Mouse (Mus musculus) natural killer cell, adult 2 months (primary cell): ENCODE results near the gene Hgd.

Experiments
- DNase-seq, 2 experiments: peaks; one replicate each; pipeline ENCODE4 v3.0.0; 2022; ENCODE audit warnings: low spot score in 2 of 2

Gene Hgd

DNA sequence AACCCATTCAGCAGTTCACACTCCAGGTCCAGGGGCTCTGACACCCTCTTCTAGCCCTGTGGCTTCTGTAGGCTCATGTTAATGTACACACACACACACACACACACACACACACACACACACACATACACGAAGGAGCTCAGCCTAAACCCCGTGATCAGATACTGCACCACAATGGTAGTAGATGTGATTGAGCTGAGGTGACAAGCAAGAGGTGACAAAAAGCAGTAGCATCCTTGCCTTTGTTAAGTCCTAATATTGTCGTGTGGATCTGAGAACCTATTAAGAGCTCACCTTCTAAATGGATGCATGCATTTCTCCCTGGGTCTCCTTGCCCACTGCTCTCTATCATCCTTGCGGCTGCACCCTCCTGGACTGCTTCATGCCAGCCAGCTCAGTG is 698 bp downstream of the Hgd start:
- no peak for DNase-seq

DNA sequence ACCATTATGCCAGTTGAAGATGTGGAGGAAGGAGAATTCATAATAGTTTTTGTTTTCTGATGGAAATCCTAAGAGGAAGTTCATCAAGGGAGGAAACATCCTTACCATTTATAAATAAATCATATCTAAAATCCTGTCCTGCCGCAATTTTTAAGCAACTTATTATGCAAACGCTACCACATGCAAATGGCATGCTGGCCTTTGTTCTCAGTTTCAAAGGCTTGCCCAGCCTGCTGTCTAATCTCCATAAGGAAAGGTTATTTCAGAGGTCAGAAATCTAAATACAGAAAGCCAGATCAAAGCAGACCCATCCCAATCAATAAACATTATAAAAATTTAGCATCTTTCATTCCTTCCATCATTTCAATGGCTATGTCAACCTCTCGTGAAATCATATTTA is 1.9 kb downstream of the Hgd start:
- DNase-seq, result no peak

DNA sequence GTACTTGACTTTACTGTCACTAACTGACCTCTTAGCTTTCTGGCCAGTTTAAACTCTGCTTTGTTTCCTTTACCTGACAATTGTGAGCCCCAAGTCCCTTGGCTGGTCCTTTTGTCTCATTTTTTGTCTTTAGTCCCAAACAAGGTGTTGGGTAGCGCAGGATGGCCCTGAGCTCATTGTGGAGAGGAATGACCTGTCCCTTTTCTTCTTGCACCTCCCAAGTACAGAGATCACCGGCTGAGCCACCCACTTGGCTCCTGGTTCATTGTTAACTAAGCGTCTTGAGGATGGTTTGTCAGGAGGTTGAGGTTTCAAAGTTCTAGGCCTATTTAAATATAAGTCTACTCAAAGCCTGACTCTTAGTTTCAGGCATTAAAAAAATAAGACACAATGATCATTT is 3.4 kb downstream of the Hgd start:
- DNase-seq, result no peak

DNA sequence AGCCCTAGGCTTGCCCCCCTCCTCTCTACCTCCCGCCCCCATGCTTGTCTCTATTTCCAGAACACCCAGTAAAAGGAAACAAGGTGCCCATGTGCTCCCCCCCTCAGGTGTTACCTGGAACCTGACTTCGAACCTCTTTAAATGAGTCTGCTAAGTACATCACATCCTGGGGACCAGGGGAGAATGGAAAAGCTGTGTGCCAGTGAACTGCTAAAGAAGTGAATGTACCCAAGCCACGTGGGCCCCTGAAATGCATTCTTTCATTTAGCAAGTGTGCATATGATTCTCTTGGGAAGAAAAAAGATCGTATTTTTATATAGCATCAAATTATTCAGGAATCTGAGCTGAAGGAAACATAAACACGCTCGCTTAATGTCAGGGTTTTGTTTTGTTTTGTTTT is 3.8 kb downstream of the Hgd start:
- DNase-seq, result no peak

DNA sequence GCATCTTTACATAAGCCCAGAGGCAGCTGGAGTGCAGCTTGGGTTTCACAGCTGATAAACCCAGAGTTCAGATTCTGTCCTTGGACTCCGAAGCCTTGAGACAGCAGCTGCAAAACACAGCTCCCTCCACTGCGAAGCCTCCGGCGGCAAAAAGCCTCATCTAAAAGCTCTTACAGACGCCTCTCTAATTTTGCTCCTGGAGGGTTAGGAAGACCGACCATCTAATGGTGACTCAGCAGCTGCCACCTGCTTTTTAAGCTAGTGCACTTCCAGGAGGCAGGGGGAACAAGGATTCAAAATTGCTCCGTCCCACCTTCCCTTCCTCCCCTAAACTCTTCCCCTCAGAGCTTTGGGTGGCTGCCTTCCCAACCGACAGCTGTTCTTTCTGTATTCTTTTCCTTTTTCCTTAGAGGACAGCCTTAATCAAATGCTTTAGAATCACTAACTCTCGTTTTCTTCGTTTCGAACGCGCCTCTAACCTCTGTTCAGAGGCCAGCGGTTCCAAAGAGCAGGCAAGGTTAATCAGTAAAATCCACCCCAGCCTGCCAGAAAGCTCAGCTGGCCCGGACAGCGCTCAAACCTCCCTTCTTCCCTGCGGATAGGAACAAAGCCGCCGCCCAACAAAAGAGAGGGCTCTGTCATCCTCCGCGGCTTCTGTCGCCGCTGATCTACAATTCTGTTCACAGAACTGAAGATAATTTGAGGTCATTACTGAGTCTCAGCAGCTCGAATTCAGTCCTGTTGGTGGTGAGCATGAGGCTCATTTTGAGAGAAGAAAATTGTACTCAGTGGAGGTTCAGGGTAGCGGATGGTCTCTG is 4.5 kb downstream of the Hgd start:
- no peak for DNase-seq

DNA sequence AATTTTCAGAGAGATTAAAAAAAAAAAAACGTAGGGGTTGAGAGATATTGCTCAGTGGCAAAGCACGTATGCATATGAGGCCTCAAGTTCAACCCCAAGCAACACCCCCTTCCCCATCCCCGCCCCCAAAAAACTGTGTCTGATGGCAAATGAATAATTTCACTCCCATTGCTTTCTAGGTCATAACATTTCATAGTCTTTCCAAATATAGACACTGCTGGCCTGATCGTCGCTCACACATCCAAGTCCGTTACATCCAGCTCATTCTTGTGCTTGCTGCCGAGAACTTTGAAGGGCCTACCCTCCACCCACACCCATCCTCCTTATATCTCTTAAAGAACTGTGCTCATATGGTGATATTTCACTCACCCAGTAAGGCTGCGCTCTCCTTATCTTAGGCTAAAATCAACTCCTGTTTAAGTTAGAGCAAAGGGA is 5.2 kb downstream of the Hgd start:
- DNase-seq, result no peak

DNA sequence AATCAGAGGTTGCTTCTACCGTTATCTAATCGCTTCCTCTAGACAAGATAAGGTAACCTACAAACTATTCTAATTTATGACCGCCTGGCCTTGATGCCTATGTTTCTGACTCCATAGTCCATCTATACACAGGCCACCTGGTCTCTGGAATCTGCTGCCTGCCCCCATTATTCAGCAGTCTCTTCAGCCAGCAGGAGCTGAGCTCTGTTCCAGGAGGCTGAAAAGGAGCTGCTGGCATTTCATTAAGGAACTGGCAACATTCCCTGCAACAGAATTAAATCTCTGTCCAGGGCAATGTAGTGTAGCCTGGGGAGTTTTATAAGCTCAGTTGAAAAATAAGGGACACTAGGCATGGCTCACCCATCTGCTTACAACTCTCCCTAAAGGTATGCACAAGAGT is 11.0 kb downstream of the Hgd start:
- no peak for DNase-seq

DNA sequence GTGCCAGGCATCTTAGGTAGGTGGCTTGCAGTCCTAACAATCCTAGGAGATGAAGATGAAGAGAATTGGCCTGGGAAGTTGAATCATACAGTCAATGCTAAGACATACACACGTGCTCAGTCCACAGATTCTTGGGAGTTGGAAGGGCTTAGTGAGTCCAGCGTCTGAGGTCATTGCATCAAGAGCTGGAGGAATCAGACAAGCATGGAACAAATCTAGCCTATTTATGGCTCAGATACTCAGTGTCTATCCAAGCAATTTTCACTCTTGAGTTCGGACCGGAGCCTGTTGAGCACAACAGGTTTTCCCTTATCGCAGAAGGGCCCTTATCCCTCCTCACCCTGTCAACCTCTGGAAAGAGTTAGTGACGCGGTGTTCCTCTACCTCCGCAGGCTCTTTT is 11.6 kb downstream of the Hgd start:
- DNase-seq, result no peak

DNA sequence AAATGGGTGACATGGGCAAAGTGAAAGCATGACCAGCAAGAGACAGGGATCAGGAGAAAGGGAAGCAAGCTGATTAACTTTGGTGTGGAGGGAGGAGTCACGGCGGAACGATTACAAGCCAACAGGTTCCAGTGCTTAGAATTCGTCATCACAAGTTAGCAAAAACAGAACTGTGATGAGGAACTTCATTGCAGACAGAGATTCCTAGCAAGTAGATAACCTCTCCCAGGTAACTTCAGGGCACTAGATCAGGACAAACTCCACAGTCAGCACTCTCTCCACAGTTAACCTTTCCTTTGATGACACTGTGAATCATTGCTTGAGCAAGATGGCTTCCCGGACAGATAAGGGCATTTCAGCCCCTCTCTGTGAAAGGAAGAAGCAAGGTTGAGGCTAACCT is 17.5 kb downstream of the Hgd start:
- DNase-seq, result no peak

DNA sequence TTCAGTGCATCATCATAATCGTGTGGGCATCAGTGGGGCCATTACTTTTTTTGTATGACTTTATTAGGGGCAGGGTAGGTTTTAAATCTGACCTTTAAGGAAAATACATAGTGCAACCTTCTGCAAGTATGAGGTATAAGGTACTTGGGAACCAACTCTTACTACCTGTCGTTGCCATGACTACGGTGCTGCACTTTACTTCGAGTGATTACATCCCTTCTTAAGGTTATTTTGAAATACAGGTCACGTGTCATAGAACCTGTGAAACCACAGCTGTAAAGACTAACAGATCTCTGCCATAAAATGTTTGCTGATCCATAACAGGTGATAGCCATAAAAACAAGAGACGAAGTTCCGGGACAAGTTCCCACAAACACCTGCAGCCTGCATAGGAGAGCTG is 18.5 kb downstream of the Hgd start:
- no peak for DNase-seq

DNA sequence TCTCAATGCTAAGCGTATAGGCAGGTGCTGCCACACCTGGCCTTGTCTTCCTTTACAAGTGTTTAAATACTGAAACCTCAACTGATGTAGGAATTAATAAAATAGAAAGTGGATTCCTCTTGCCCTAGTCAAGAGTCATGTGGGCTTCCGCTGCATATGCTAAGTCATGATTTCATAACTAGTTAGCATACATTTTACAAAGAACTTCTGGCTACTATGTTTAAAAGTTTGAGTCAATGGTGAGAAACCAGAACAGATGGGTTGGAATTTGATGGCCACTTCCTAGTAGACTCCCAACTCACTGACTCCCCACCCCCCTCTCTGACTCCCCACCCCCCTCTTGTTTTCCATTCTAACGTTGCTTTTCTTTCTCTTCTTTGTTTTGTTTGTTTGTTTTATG is 19.4 kb downstream of the Hgd start:
- DNase-seq, result no peak

DNA sequence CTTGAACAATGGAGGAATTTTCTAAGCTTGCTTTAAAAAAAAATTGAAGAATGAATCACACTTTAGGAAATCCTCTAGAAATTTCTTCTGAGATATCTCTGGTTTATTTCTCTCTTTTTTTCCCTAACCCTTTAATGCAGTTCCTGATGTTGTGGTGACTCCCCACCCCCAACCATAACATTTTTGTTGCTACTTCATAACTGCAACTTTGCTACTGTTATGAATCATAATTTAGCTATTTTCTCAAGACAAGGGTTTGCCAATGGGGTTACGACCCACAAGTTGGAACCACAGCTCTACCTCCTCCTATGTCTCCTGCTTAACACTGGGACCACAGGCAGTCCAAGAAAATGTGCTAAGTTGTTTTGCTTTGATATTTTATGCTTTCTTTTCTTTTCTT is 23.5 kb downstream of the Hgd start:
- no peak for DNase-seq

DNA sequence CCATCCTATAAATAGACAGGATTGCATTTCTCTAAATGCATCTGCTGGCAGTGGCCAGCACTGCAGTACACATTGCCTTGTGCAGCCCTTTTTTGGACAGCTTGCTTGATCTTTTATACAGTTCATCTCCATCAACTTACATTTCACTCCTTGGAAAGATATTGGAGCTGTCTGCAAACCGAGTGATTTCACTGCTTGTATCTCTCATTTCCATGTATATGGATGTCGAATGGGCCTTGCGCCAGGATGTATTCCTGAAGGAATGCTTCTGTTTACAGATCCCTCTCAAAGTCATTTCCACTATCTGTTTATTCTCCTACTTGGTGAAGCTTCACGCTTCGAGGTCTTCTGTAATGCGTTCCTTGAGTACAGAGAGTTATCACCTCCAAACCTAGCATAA is 24.3 kb downstream of the Hgd start:
- no peak for DNase-seq

DNA sequence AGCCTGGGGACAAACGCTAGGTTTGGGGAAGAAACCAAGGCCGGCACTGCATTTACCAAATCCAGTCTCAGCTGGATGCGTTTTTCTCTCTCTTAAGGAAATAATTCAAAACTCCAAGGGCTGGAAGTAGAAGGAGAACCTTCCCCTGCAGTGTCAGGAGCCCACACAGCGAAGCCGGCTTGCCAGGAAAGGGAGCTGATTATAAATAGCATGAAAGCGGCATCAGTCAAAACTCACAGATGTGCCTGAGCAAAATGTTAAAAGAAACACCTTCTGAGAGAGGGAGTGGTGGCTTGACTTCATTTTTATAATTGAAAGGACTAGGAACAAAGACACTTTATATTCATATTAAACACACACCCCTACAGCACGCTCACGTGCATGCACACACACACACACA is 30.4 kb downstream of the Hgd start:
- no peak for DNase-seq

DNA sequence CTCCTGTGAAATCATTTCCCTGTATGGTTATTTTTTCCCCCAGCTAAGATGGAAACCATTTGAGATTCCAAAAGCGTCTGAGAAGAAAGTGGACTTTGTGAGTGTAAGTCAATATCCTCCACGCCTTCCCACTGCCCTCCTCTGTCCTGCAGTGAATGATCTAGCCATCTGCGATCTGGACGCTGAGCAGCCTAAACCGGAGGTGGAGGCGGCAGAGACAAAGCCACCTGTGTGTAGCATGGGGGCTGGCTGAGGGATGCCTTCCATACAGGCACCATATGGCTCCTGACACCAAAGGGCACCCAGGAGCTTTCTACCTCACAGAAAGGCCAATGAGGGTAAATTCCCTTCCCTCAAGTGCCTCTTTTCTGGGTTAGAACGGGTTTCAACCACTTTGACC is 31.1 kb downstream of the Hgd start:
- DNase-seq, result no peak

DNA sequence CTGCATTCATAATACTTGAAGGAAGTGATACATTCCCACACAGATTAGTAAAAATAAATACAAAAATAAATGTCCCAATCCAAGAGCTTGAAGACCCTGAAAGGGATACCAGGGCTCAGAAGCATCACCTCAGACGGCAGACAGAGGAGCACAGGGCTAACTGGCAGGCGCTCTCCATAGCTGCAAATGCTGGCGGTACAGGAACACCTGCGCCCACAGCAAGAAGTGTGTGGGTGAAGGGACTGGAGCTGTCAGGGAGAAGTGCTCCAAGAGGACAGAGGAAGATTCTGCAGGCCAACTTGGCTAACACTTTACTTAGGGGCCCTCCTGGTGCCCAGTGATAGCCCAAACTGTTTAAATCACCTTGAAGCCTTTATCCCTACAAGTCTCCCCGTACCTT is 32.1 kb downstream of the Hgd start:
- no peak for DNase-seq

DNA sequence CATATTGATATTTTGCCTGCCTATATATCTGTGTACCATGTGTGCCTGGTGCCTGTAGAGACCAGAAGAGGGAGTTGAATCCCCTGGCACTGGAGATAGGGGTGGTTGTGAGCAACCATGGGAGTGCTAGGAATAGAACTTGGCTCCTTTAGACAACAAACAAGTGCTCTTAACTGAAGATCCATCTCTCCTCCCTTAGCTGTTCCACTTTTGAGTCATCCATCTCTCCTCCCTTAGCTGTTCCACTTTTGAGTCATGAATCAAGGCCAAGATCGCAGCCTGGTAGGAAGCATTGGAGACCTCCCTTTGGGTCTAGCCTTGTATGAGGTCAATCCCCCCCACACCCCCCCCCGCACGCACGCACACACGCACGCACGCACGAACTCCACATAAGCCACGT is 34.6 kb downstream of the Hgd start:
- DNase-seq, result no peak

DNA sequence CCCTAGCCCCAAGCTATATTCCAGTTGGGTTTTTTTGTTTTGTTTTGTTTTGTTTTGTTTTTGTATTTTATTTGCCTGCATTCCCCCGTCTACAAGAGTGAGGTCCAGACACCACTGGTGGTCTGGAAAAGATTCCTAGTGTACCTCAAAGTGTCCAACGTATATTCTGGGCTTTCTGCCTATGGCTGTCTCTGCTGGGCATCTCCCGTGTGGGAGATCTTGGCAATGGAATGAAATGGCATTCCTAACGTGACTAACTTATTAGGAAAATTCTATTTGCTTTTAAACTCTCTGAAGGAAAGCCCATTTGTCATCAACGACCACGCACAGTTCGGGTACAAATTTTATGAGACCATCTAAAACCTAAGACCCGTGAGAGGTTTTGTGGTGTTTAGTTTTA is 35.5 kb downstream of the Hgd start:
- no peak for DNase-seq

DNA sequence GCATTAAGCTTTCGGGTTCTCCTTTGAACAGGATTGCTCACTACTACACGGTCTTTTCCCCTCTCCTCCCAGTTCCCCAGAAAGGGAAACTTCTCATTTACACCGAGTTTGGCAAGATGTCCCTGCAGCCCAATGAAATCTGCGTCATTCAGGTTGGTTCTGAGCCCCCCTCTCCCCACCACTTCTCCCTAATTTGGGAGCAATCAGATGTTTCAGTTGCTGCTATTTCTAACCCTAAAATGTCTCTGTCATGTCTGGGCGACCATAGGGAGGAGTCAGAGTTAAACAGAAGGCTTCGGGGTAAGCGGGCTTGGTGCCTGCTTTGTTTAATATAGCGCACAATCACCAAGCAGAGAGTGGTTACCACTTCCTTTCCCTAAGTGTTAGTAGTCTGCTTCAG is 36.2 kb downstream of the Hgd start:
- no peak for DNase-seq

DNA sequence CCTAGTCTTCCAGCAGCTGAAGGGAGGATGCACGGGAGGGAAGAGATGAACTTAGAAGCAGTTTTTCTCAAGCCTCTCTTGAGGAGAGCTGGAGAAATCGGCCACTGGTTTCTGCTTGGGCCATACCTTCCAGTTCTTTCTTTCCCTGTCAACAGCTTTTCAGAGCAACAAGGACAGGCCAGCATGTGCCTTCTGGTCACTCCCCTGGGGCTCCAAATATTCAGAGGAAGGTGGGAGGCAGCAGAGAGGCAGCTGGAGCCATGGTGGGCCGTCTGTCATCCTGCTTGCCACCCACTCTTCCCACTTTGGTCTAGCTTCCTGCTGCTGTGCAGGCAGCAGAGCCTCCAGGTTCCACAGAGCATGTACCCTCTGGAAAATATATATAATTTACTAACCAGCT is 37.7 kb downstream of the Hgd start:
- no peak for DNase-seq

DNA sequence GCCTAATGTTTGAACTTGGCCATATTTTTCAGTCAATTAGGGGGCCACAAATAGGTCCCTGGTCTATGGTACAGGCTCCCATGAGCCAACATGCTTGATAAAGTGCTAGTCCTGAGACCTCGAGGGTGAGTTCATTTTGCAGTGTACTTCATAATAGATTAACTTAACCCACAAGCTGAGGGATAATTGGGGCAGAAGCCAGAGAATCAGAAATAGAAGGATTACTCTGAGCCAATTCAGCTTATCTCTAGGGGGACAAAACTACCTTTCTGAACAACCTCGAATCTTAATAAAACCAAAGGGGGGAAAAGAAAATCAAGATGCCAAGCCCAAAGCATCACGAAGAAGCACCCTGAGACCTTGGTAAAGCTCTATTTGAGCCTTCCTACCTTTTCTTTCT is 42.5 kb downstream of the Hgd start:
- no peak for DNase-seq

DNA sequence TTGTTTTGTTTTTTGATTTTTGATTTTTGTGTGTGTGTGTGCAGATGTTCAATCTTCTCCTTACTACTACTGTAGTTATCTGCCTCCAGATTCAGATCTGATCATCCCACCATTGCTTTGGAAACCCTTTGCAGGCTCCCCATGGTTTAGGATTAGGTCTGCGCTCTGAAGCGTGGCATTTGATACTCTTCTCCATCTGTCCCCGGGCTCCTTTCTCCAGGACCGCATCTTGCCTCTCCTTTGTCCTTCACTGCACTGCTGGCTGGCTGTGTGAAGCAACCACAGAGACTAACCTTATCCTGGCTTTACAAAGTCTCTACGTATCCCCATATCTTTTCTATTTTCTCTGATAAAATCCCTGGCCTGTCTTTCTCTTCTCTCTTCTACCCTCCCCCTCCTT is 43.0 kb downstream of the Hgd start:
- DNase-seq, result no peak

DNA sequence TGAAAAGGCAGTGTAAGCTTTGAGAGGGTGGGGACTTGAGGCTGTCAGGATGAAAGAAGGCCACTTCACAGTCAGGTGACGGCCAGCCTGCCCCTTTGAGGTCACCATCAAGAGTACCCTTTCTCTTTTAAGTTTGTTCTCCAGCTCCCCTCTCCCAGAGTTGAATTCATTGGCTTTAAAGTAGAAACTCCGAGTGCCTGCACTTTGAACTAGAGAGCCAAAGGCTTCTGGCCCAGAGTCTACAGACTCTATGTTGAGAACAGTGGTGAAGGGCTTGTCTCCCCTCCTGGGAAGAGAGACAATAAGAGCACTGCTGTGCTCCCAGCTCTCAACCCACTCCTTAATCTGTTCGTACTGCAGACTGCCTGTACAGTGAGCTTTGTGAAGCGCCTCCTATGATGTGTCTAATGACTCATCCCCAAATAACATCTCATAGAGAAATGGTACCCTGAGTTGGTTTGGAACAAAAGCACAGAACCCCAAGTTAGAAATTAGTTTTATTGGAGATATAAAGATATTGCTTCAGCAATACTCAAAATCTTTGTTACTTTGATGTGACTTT is 46.5 kb downstream of the Hgd start:
- DNase-seq, result no peak

DNA sequence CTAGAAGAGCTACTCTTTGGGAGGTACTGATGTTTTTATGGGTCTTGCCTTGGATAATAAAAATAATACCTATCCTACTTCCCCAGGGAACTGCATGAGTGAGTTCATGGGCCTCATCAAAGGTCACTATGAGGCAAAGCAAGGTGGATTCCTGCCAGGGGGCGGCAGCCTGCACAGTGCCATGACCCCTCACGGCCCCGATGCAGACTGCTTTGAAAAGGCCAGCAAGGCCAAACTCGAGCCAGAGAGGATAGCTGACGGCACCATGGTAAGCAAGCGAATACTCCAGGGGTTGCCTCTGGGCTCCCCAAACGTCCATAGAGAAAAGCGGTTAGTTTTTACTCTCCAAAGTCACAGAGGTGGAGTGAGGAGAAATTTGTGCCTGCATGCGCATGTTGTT is 48.4 kb downstream of the Hgd start:
- DNase-seq, result no peak
